Mouse (Mus musculus): ENCODE data around the gene Fam124a.

DNA sequence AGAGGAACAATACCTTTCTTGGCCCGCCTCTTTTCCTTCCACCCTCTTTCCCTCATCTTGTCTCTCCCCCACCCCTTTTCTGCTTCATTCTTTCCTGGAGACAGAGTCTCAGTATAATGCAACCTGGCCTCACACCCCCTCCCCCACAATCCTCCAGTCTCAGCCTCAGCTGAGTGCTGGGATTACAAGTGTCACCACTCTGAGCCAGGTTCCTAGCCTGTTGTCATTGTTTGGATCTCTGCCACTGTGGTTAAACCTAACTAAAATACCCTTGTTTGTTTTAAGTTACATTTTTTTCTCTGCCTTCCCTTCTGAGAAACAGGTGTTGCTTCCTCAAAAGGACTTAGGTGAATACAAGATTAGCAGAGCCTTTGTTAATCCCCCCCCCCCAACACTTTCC, 42.7 kb upstream of the Fam124a start:
- TF ChIP-seq POLR2A (IDR thresholded peaks at IDR 0.05; ENCODE audit: insufficient read length, low read depth), result no peak
- TF ChIP-seq USF1 (IDR thresholded peaks at IDR 0.05; ENCODE audit: low read depth), result no peak
- TF ChIP-seq POLR2AphosphoS2 (IDR thresholded peaks at IDR 0.05; ENCODE audit: insufficient read length, low read depth), result no peak
- no peak for TF ChIP-seq MYOD1 (IDR thresholded peaks at IDR 0.05; ENCODE audit: control insufficient read depth in 1 of 3, insufficient read length in 2 of 3, low read depth in 2 of 3)
- TF ChIP-seq REST (IDR thresholded peaks at IDR 0.05; ENCODE audit: insufficient read depth, insufficient read length), result no peak
- no peak for TF ChIP-seq E2F4 (IDR thresholded peaks at IDR 0.05; ENCODE audit: insufficient read depth)
- TF ChIP-seq MAX (IDR thresholded peaks at IDR 0.05; ENCODE audit: low read depth), result no peak
- TF ChIP-seq TCF12 (IDR thresholded peaks at IDR 0.05; ENCODE audit: insufficient read depth, poor library complexity, severe bottlenecking), result no peak
- TF ChIP-seq CEBPB (IDR thresholded peaks at IDR 0.05; ENCODE audit: insufficient read depth, poor library complexity, severe bottlenecking), result no peak
- no peak for TF ChIP-seq MYOG (IDR thresholded peaks at IDR 0.05; ENCODE audit: control insufficient read depth in 1 of 3, insufficient read depth in 1 of 3, insufficient read length in 2 of 3, low read depth in 2 of 3)
